Mouse (Mus musculus) CH12.LX (cell line): Measurements from ENCODE around the gene Gpr68. TPM values are rescaled to one million over a fixed set of nuclear protein-coding genes. Genes with fewer than 3 reads are reported as not detected.

ENCODE experiments used
- DNase-seq: peaks from one replicate; pipeline ENCODE4 v3.0.0-alpha.2; 2013; ENCODE audit errors: extremely low read depth
- H3K27ac ChIP-seq: 2 replicates; pipeline ENCODE4 v1.5.1; 2012; ENCODE audit warnings: low read depth, mild to moderate bottlenecking, control low read depth, moderate library complexity; ENCODE audit not compliant: insufficient read depth
- H3K27me3 ChIP-seq: replicated peaks from 2 replicates; pipeline ENCODE3; 2012; ENCODE audit warnings: inconsistent platforms
- H3K36me3 ChIP-seq, 2 experiments: replicated peaks in 1 of 2; 2 replicates each; pipeline versions ENCODE3 to v1.6.1; 2012; ENCODE audit warnings: inconsistent platforms in 1 of 2, low read length in 1 of 2, mild to moderate bottlenecking in 1 of 2, mixed read lengths in 1 of 2, moderate library complexity in 1 of 2; ENCODE audit not compliant: control insufficient read depth in 1 of 2, insufficient read depth in 1 of 2
- H3K4me1 ChIP-seq, 2 experiments: 2 replicates each; pipeline ENCODE4 v1.6.1; 2012; ENCODE audit warnings: inconsistent platforms in 1 of 2, moderate library complexity in 1 of 2; ENCODE audit not compliant: insufficient read depth in 2 of 2, control insufficient read depth in 1 of 2
- H3K4me2 ChIP-seq: 2 replicates; pipeline ENCODE4 v1.6.1; 2012; ENCODE audit warnings: low read depth, mild to moderate bottlenecking, control low read depth; ENCODE audit not compliant: poor library complexity, insufficient read depth, severe bottlenecking
- H3K4me3 ChIP-seq, 3 experiments: fragments of 150-350 bp in 1 of 3; sonication (generic) in 1 of 3; replicated peaks in 1 of 3; 2 replicates each; pipeline versions ENCODE3 to v1.5.1; 2011 to 2012; ENCODE audit warnings: low read depth in 2 of 3, low read length in 2 of 3, mild to moderate bottlenecking in 2 of 3, moderate library complexity in 2 of 3, control low read depth in 1 of 3, improper control_type of control experiment in 1 of 3, inconsistent platforms in 1 of 3, mixed read lengths in 1 of 3; ENCODE audit not compliant: poor library complexity in 1 of 3
- H3K79me2 ChIP-seq: replicated peaks from 2 replicates; pipeline ENCODE4 v1.6.1; 2012; ENCODE audit warnings: mild to moderate bottlenecking, moderate library complexity; ENCODE audit not compliant: control insufficient read depth, poor library complexity, insufficient read depth, severe bottlenecking; ENCODE audit errors: extremely low read depth
- H3K9ac ChIP-seq: 2 replicates; pipeline ENCODE4 v1.6.1; 2012; ENCODE audit warnings: low read depth, mild to moderate bottlenecking, control low read depth, moderate library complexity; ENCODE audit not compliant: insufficient read depth
- H3K9me3 ChIP-seq: replicated peaks from 2 replicates; pipeline ENCODE3; 2012; ENCODE audit warnings: low read length, inconsistent platforms, mixed read lengths
- CTCF ChIP-seq, 2 experiments: IDR thresholded peaks in 1 of 2; conservative IDR thresholded peaks in 1 of 2; 2 replicates each; pipeline ENCODE4 v1.5.1; 2011 to 2012; ENCODE audit warnings: low read depth in 2 of 2, low read length in 2 of 2, improper control_type of control experiment in 1 of 2, inconsistent platforms in 1 of 2, mild to moderate bottlenecking in 1 of 2, moderate library complexity in 1 of 2
- E2F4 ChIP-seq: IDR thresholded peaks from 2 replicates; pipeline ENCODE4 v1.6.1; 2011; ENCODE audit warnings: low read depth, low read length, improper control_type of control experiment; ENCODE audit not compliant: insufficient replicate concordance
- ETS1 ChIP-seq: conservative IDR thresholded peaks from 2 replicates; pipeline ENCODE4 v1.6.1; 2012; ENCODE audit warnings: low read depth, mild to moderate bottlenecking, inconsistent platforms, low read length, improper control_type of control experiment, moderate library complexity
- GABPA ChIP-seq: IDR thresholded peaks from 2 replicates; pipeline ENCODE4 v1.6.1; 2012; ENCODE audit warnings: low read depth, low read length, improper control_type of control experiment, inconsistent platforms; ENCODE audit not compliant: insufficient replicate concordance
- HCFC1 ChIP-seq: IDR thresholded peaks from 2 replicates; pipeline ENCODE4 v1.6.1; 2012; ENCODE audit warnings: low read depth, mild to moderate bottlenecking, inconsistent platforms, low read length, improper control_type of control experiment
- IRF4 ChIP-seq: IDR thresholded peaks from 2 replicates; pipeline ENCODE4 v1.6.1; 2014; ENCODE audit warnings: low read depth, mild to moderate bottlenecking, inconsistent platforms, low read length, improper control_type of control experiment
- JUN ChIP-seq: IDR thresholded peaks from 2 replicates; pipeline ENCODE4 v1.6.1; 2011; ENCODE audit warnings: low read depth, mild to moderate bottlenecking, low read length, improper control_type of control experiment, moderate library complexity; ENCODE audit not compliant: insufficient read depth
- MAX ChIP-seq: IDR thresholded peaks from 2 replicates; pipeline ENCODE4 v1.6.1; 2011; ENCODE audit warnings: low read length, improper control_type of control experiment
- MAZ ChIP-seq: IDR thresholded peaks from 2 replicates; pipeline ENCODE4 v1.6.1; 2012; ENCODE audit warnings: low read depth, mild to moderate bottlenecking, inconsistent platforms, low read length, improper control_type of control experiment, moderate library complexity
- NELFE ChIP-seq: IDR thresholded peaks from 2 replicates; pipeline ENCODE4 v1.6.1; 2011; ENCODE audit warnings: low read depth, low read length, improper control_type of control experiment
- RAD21 ChIP-seq: IDR thresholded peaks from 2 replicates; pipeline ENCODE4 v1.6.1; 2011; ENCODE audit warnings: low read depth, mild to moderate bottlenecking, low read length, improper control_type of control experiment, moderate library complexity
- SIN3A ChIP-seq: IDR thresholded peaks from 2 replicates; pipeline ENCODE4 v1.6.1; 2012; ENCODE audit warnings: low read length, improper control_type of control experiment, inconsistent platforms
- SMC3 ChIP-seq: IDR thresholded peaks from 2 replicates; pipeline ENCODE4 v1.6.1; 2011; ENCODE audit warnings: low read depth, low read length, improper control_type of control experiment
- TCF12 ChIP-seq: IDR thresholded peaks from 2 replicates; pipeline ENCODE4 v1.6.1; 2014; ENCODE audit warnings: low read depth, mild to moderate bottlenecking, inconsistent platforms, low read length, improper control_type of control experiment
- ZKSCAN1 ChIP-seq: IDR thresholded peaks from 2 replicates; pipeline ENCODE4 v1.6.1; 2012; ENCODE audit warnings: low read depth, inconsistent platforms, low read length, improper control_type of control experiment, borderline replicate concordance
- dilution Hi-C: fragments of 300-500 bp; cut with MboI; formaldehyde crosslinking; loops from 2 replicates; pipeline ENCODE4 v1.14.3; 2020; ENCODE audit warnings: low sequenced_read_pairs; ENCODE audit not compliant: extremely low pct_unique_long_range_greater_than_20kb, extremely low pct_ligation_motif_present
- in situ Hi-C: fragments of 300-500 bp; cut with MboI; formaldehyde crosslinking; loops from 3 replicates; pipeline ENCODE4 v1.14.3; 2019; ENCODE audit warnings: low sequenced_read_pairs, low pct_ligation_motif_present, low pct_unique_long_range_greater_than_20kb, mixed read lengths
- polyA plus RNA-seq: library from polyadenylated mRNA; unstranded; fragments of >175 nt; gene quantifications from 2 replicates; pipeline ENCODE4 v1.2.1, GENCODE M21; 2012; ENCODE audit warnings: low read depth; ENCODE audit not compliant: insufficient read length
- total RNA-seq, 2 experiments: library from RNA; depleted of rRNA; stranded (reverse); fragments of 300-350 nt in 1 of 2; fragments of >200 nt in 1 of 2; gene quantifications; 2 replicates each; pipeline ENCODE4 v1.2.3; 2012 to 2014

Gpr68 gene
- total and polyA plus RNA-seq, 3 experiments, result 1.2 to 4.2 (median 1.5) TPM

DNA sequence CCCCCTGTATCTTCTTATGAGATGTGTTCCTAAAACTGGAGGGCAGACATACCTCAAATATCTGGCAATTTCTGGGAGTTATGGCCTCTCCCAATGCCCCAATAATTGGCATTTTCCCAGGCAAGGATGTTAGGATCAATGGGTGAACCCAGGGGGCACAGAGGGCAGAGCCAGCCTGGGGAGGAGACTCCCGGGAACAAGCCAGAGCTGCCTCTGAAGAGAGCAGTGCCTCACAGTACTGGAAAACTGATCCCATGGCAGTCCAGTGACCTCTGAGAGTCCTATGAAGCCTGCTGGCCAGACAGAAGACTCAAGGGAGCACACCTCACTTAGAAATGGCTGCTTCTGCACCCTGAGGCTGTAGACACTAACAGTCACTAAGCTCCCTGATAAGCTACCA lies 61.4 kb downstream of the Gpr68 start:
- Histone ChIP-seq H3K27ac (no peak overlapping the region), H3K4me2 (no peak overlapping the region), H3K27me3 (no peaks in the 10 kb centered on the region), H3K4me1 (peaks cover 0 to 10% of the 10 kb centered on the region in 2 experiments; a peak in 2 of 4 replicates), H3K9ac (no peak overlapping the region), H3K79me2 (no peaks in the 10 kb centered on the region), H3K36me3 (peaks cover 4 to 55% of the 10 kb centered on the region in 2 experiments), H3K9me3 (no peaks in the 10 kb centered on the region), H3K4me3 (no peak overlapping the region)
- no peak for TF ChIP-seq ZKSCAN1
- no peak for TF ChIP-seq IRF4
- TF ChIP-seq MAZ, result no peak
- TF ChIP-seq MAX, result no peak
- dilution Hi-C loops, result no loop called here
- in situ Hi-C loops, result loop anchor here (10.0 kb wide), 2 partner anchors 202 to 682 kb away; no protein-coding TSS in a partner anchor
- no peak for DNase-seq

DNA sequence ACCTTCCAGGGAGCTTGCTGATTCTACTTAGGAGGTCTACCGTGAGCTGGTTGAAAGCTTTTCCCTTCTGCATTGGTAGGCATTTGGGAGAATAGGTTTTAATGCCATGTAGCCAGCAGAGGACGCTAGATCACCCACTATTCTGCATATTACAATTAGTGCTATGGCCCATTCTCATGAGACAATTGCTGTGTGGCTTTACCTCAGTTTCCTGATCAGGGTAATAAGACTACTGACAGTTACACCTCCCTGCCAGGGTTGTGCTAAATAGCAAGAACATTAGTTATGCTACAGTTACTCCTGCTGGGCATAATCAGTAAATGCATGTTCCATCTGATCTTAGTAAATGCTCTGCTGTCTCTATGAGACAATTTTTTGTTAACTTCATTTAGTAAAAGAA lies 62.2 kb downstream of the Gpr68 start:
- Histone ChIP-seq H3K9me3 (no peaks in the 10 kb centered on the region), H3K79me2 (no peaks in the 10 kb centered on the region), H3K4me1 (peaks cover 0 to 17% of the 10 kb centered on the region in 2 experiments; a peak in 2 of 4 replicates), H3K9ac (no peak overlapping the region), H3K27me3 (no peaks in the 10 kb centered on the region), H3K4me3 (no peak overlapping the region)
- in situ Hi-C loops, result loop anchor here (10.0 kb wide), 2 partner anchors 201 to 681 kb away; no protein-coding TSS in a partner anchor
- DNase-seq, result no peak
- dilution Hi-C loops, result no loop called here
- no peak for TF ChIP-seq SIN3A
- 0 out of 2 replicates have a peak, but pooled peaks have one; percentile 30 for TF ChIP-seq NELFE
- TF ChIP-seq RAD21, result peak; percentile 48
- TF ChIP-seq E2F4, result no peak
- TF ChIP-seq CTCF (conservative IDR thresholded peaks at IDR 0.05 in 1 of 2, IDR thresholded peaks at IDR 0.05 in 1 of 2; ENCODE audit: low read depth in 2 of 2, low read length in 2 of 2), result peak; percentile 68 to 80
- TF ChIP-seq SMC3, result peak; percentile 51
- TF ChIP-seq, all 38 proteins: peak for 4
- H3K27ac ChIP-seq, result no peak overlapping the region
- H3K36me3 ChIP-seq, result peaks cover 4 to 52% of the 10 kb centered on the region in 2 experiments
- H3K4me2 ChIP-seq, result no peak overlapping the region

DNA sequence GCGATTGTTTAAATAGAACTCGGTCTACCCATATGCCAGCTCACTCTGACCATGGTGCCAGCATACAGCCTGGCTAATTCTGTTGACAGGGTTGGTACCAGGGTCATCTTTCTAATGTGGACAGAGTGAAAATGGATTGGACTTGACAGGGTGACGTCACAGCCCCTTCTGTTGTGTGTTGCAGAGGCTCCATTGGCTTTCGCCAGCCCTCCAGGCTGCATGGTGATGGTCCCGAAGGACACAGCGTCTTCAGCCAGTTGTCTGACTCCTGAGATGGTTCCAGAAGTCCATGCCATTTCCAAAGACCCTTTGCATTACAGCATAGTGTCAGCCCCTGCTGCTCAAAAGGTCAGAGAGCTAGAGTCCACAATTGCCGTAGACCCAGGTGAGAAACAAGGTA lies 63.5 kb downstream of the Gpr68 start:
- H3K4me3 ChIP-seq, result no peak overlapping the region
- no peak overlapping the region for H3K9ac ChIP-seq
- no peaks in the 10 kb centered on the region for H3K9me3 ChIP-seq
- no peak for DNase-seq
- H3K4me1 ChIP-seq, result peaks cover 6 to 29% of the 10 kb centered on the region in 2 experiments
- H3K27me3 ChIP-seq, result no peaks in the 10 kb centered on the region
- no peaks in the 10 kb centered on the region for H3K79me2 ChIP-seq
- dilution Hi-C loops (no loop called here), in situ Hi-C loops (loop anchor here (5.0 to 10.0 kb wide), 4 partner anchors 72 to 680 kb away; no protein-coding TSS in a partner anchor)
- H3K27ac ChIP-seq, result no peak overlapping the region
- no peak overlapping the region for H3K4me2 ChIP-seq
- peaks cover 4 to 43% of the 10 kb centered on the region in 2 experiments for H3K36me3 ChIP-seq
- TF ChIP-seq JUN, result no peak
- no peak for TF ChIP-seq ETS1
- no peak for TF ChIP-seq GABPA
- no peak for TF ChIP-seq SIN3A
- TF ChIP-seq IRF4, result no peak
- no peak for TF ChIP-seq HCFC1
- TF ChIP-seq TCF12, result no peak
- TF ChIP-seq ZKSCAN1, result no peak
- no peak for TF ChIP-seq MAX
